Mouse (Mus musculus) heart, postnatal 4 days (tissue): ENCODE results near the gene Polr2l. TPM values are rescaled to one million over a fixed set of nuclear protein-coding genes. Genes with fewer than 3 reads are reported as not detected.

Experiments used
- DNase-seq: peaks from one replicate; pipeline ENCODE4 v3.0.0; 2021
- total RNA-seq, 2 experiments: library from RNA; stranded (reverse); gene quantifications; 2 replicates each; pipeline ENCODE4 v1.2.3; 2021

Polr2l gene
- 10 to 100 TPM; 49.6 to 52.4 TPM for total RNA-seq

DNA sequence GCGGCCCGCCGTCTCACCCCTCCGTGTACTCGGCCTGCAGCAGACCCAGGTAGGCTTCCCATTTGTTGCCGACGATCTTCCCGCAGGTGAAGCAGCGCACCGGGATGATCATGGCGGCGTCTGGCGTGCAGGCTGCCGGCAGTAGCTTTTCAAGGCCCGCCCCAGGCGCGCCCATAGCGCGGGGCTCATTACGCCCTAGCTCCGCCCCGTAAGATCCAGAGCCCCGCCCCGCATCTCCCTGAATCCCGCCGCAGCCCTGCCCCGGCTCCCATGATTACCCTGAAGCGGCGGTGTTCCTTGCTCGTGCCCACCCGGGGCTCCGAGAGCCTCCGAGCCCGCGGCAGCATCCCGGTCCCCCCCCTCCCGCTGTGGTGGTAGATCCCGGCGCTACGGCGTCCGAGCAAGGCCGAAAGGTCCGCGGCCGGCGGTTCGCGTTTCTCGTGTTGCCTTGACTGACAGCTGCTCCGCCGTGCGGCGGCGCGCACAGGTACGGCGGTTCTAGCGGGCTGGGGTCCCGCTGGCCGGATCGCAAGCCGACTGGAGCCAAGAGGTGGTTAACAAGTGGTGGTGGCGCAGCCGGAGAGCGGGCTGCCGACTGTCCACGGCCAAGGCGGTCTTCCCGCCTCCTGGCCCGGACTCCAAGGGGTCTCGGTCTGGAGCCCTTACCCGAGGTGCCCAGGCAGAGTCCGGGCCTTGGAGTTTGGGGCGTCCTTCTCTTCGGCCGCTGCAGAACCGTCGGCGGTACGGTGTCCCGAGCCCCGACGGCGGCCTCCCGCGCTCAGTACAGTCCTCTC, at the start of gene Polr2l, which contains the start of gene Tspan4:
Gene Polr2l (minus strand): TSS at position 122 of the 794 bp plus-strand sequence.
Gene Tspan4 (plus strand): TSS at position 230 of the 794 bp plus-strand sequence.
- peak; percentile 87 for DNase-seq

DNA sequence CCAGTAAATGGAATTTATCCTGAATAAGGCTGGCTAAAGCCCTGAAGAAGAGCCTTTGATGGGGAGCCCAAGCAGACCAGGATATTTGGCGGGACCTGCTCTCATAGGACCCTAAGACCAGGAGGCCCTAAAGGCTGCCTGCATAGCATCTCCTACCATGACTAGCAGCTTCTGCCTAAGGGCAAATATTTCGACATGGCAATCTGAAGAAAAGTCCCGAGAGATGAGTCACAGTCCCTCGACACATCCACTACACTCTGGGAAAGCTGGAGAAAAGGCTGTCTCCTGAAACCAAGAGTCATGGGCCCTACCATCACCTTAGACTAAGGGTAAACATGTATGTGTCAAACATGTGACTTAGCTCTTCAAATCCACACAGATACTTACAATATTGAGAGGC, 49.3 kb upstream of the Polr2l start:
- no peak for DNase-seq

DNA sequence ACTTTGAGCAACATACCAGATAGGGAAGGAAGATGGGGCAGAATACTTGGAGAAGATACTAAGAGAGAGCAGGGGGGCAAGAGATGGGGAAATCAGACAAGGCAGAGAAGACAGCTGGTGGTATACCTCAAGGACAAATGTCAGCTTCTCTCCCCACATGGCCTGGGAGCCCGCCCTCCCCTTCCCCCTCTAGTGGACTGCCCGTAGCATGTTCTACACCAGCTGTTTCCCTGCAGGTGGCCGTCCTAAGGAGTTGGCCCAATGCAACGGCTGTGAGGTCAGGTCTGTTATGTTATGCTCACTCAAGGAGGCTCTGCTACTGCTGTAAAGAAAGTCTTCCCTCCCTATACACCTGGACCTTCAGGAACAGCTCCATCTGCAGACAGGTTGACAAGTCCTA, 48.1 kb upstream of the Polr2l start:
- no peak for DNase-seq

DNA sequence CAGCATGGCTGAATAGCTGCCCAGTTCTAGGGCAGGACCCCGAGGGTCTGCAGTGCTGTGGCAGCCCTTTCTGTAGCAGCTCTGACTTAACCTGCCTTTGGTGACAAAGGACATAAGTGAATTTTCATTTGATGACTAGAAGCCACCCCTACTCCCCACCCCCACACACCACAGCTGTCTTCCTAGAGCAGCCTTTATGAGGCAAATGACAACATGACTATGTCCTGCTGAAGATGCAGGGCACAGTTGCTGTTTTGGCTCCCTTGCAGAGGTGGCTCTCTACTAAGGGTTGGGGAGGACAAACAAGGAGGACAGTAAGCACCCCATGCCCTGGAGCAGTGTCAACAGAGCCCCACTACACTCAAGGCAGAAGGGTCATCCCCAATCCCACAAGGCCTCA, 44.9 kb upstream of the Polr2l start:
- DNase-seq = no peak

DNA sequence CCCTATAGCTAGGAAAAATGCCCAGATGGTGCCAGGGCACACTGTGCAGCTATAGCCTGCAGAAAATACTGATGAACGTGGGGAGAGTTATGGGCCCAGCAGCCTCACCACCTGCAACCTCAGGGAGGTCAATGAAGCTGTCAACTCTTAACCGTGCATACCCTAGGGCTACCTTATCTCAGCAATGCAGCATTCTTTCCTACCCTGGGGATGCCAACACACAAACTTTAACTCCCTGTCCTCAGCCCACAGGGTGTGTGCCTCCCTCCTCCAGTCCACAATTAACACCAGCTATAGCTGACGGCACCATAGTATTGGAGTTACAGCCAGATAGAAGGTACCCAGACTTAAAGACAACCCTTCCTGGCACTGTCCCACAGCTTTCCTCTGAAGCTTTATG, 44.0 kb upstream of the Polr2l start:
- peak; percentile 45 for DNase-seq

DNA sequence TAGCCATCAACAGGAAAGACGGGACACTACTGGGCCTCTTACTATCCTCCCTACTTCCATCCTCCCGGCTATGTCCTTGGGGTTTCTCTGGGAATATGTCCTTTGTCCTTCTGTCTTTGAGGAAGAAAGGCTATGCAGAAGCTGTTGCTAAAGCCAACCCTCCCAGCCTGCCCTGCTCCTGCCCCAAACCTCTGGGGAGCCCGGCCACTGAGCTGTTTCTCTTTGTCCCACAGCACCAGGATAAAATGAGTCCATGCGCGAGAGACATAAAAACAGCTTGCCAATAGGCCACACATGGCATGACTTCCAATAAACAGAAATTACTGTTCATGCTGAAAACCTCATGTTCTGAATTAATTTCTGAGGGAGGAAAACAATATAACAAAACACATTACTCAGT, 43.4 kb upstream of the Polr2l start:
- no peak for DNase-seq

DNA sequence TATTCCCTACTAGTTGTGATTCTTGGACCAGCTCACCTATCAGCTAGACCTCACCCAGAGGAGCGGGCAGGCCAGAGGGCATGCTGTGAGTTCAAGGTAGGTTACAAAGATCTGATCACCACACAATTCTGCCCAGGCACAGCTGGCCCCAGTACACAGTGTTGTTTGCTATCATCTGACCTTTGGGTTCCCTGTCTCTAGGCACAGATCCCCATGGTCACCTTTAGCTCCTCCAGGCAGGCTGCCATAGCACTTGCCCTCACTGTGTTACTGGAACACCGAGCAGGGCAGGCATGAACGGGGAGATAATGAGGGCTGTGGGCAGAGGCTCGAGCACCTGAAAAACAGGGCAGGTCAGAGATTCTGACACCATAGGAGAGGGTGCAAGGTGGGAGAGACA, 42.7 kb upstream of the Polr2l start:
- no peak for DNase-seq

DNA sequence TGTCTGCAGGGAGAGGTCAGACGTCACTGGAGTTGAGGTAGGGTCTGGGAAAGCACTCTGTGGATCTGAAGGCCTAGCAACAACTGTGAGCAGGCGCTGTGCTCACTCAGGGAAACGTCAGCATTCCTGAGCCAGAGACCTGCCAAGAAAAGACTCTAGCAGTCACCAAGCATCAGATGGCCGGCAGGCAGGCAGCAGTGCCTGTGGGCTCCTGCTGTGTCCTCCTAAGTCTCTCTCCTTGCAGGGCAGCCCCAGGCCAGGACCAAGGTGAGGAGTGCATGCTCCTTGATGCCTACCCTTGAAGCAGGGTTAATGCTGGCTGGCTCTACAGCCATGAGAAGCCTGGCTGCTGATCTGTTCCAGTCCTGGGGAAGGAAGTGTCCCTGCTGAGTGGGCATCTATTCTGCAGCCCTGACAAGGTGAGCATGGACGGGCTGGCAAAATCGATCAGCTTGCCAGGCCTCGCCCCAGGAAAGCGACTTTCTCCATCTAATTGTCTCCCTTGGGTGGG, 35.8 kb upstream of the Polr2l start:
- DNase-seq = peak; percentile 52

DNA sequence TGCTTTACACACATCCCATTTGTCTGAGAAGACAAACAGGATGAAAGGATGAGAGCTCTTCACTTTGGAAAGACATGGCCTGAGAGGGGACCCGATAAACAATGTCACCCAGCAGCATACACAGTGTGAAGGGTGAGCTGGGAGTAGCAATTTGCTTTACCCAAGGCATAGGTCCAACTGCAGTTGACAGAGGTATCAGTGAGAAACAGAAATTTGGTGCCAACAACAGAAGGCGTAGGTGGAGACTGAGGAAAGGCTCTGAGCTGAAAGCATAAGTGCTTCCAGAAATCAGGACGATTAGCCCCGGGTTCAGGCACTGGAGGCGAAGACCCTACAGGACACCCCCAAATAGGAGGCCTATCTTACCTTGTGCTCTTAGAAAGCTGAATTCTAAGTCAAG, 35.3 kb upstream of the Polr2l start:
- no peak for DNase-seq

DNA sequence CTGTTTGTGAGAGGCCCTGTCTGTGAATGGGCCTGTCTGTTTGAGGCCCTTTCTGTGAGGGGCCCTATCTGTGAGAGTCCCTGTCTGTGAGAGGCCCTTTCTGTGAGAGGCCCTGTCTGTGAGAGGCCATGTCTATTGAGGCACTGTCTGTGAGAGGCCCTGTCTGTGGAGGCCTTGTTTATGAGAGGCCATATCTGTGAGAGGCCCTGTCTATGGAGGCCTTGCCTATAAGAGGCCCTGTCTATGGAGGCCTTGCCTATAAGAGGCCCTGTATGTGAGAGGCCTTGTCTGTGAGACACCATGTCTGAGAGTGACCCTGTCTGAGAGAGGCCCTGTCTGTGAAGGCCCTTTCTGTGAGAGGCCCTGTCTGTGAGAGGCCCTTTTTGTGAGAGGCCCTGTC, 33.2 kb upstream of the Polr2l start:
- DNase-seq = no peak

DNA sequence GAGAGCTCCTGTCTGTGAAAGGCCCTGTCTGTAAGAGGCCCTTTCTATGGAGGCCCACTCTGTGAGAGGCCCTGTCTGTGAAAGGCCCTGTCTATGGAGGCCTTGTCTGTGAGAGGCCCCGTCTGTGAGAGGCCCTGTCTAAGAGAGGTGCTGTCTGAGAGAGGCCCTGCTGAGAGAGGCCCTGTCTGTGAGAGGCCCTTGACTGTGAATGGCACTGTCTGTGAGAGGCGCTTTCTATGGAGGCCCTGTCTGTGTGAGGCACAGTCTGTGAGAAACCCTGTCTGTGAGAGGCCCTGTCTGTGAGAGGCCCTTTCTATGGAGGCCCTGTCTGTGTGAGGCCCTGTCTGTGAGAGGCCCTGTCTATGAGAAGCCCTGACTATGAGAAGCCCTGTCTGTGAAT, 31.3 kb upstream of the Polr2l start:
- no peak for DNase-seq

DNA sequence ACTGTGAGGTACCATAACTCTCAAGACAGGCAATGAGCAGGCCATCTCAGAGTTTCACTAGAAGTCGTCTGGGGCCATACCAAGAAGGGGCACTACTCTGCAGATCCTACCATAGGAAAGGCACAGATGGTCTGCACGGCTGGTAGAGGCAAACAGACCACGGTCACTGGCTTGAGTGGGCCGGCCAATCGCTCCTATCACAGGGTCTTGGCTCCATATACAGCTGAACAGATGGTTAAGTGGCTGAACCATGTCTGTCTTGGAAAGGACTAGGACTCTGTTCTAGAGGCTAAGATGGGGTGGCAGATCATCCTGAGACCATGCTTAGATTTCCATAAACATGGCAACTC, 27.6 kb upstream of the Polr2l start:
- DNase-seq = no peak

DNA sequence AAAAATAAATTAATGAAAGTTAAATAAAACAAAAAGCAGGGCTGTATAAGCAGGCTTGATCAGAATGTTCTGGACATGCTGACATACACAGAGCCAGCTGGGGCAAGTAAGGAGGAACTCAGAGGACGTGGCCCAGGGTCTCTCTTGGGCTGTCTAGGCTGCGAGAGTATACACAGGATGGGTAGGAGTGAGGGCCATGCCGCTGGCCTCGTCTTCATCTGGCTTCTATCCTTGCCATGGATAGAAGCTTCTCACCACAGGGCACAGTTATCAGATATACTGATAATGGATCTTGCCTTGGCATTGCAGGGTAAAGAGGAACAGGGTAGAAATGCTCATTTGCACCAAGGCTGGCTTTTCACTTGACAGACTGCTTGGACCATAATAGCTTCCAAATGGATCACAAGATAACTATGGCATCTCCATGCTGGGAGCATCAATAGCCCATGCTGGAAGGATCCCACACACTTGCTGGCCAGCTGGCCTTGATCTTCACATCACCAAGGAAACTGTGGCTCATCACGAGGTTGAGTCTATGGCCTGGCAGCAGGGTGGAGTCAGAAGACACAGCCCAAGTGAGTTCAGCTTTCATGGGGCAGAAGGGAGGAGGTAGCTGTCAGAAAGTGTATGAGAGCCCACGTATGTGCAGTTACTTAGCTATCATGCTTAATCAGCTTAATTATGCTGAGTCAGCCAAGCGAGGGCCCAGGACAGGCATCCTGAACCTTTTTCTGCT, 27.1 kb upstream of the Polr2l start:
- DNase-seq = no peak

DNA sequence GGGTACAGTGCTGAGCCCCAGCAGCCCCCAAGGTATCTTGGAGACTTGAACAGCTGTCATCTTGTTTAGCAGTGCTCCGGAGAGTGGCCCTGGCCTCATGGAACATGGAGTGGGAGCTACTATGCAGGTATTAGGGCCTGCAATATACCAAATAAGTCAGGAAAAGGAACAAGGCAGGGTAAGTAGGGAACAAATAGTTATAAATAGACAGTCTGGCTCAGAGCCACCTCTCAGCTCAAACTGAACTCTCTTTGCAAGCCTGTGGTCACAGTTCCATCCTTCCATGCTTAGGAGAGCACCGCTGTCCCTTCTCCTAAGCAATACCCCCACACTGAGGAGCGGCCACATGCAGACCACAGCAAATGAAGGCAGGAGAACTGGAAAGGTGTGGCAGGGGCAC, 22.7 kb upstream of the Polr2l start:
- DNase-seq = no peak

DNA sequence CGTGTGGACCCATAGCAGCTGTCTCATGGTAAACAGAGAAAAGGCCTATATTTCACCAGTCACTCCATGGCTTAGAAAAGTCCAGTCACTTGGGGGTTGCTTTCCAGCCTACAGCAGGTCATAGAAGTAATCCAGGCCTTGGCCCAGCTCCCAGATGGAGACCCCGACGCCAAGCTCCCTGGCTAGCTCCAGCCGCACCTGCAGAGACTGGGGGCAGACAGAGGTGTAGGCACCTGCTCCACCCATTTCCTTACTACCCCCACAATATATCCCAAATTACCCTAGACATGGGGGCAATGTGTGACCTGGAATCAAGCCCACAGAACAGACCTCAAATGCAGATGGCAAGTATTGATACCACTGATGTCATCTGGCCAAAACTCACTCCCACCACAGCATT, 21.0 kb upstream of the Polr2l start:
- DNase-seq = no peak

DNA sequence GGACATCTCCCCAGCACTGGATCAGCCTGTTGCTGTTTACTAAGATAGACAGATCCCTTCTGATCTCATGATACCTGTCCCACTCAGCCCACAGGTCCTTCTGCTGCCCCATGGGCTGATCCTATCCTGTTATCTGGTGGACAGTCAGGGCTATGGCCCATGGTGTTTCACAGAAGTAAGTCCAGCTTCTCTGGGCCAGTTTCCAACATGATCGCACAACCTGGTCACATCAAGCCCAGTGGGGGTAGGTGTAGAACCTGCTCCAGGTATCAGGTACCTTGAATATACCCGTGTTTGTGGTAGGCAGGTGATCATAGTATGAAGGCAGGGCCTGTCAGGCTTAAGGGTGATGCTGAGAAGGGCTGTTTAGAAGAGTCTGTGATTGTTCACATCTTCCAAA, 20.4 kb upstream of the Polr2l start:
- no peak for DNase-seq

DNA sequence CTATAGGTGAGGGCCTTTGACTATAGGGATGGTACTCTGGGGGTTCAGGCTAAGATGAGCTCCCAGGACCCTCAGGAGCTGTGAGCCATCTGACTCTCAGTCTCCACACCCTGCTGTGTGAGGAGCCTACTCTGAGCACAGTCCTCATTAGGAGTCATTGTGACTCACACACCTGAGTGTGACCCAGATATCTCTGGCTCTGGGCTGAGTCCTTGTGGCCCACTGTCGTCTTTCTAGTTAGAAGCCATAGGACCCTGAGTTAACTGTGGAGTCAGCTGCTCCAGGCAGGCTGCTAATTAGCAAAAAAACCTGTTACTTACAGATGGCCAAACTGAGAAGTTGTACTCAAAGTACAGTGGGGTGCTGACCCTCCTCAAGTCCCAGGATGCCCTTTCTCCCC, 18.8 kb upstream of the Polr2l start:
- DNase-seq = no peak

DNA sequence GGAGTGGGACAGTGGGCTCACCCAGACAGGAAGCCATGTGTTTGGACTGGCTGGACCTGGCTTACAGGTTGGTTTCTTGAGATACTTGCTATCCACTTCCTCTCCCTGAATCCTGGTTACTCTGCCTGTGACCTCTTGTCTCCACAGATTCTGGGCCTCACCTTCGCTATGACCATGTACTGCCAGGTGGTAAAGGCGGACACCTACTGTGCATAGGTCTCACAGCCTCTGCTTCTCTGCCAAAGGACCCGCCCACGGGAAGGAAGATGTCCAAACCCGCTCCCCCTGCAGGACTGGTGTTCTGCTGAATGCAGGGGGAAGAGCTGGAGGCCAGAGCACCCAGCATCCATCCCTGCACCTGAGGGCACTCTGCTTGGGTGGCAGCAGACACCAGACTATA, 17.8 kb upstream of the Polr2l start:
- DNase-seq = no peak

DNA sequence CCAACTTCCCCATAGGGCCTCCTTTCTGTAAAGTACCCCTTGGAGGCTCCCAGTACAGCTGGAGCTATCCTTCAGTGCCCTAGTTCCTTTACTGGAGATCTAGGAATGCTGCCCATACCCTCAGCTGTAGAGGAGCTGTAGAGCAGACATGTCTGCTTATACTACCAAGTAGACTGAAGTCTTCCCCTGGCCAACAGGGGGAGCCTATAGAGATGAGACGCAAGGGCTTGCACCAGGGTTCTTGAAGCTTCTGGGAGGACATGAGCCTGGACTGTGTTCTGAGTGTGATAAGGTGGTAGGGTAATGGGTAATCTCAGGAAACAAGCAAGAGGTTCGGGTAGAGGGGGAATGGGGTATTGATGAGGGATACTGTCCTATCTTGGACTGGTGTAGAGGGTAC, 16.2 kb upstream of the Polr2l start:
- DNase-seq = no peak

DNA sequence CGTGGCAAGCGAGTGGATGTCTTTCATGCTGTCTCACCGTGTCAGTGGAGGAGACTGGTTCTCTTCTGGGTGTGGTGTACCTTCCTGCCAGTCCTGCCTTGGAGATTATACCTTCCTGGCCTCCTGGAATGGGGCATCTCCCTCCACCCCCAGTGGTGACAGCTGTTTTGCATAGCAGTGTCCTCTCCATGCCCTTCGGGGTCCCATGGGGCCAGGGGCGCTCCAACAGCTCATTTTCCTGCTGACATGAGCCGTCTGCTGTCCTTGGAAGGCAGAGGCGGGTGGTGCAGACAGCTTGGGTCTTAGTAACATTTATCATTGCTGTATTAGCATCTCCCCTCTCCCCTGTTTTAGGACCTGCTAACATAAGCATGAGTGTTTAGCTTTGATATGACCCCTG, 12.2 kb upstream of the Polr2l start:
- DNase-seq = no peak

DNA sequence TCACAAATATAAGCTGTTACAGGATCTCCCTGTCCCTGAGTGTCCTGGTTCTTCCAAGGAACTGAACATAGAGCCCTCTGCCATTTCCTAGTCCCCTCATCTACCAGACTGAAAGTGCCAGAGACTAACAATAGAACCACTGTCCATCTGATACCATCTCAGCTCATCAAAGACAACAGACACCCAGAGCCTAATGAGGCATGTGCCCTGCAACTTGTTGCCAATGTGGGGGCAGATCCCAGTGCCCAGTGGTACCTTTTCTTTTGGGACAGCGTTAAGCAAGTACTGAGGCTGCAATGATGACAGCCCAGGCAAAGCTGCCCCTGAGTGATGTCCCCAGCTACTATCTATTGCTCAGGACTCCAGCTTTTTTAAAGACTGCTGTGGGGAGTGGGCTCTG, 11.3 kb upstream of the Polr2l start:
- no peak for DNase-seq

DNA sequence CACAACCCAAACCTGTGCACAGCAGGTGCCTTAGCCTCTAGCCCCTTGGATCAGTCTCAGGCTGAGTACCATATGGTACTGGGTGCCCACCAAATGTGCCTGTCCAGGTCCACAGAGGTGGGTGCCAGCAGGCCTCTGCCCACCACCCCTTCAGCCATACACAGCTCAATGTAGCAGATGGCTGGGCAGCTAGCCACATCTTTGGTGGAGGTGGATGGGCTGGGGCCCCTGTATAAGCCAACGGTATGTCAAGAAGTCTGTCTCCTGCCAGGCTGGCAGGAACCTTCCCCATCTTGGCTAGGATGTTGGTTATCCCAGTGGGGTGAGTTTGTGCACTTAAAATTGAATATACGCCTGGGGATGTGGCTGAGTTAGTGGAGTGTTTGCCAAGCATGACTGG, 10.7 kb upstream of the Polr2l start:
- no peak for DNase-seq

DNA sequence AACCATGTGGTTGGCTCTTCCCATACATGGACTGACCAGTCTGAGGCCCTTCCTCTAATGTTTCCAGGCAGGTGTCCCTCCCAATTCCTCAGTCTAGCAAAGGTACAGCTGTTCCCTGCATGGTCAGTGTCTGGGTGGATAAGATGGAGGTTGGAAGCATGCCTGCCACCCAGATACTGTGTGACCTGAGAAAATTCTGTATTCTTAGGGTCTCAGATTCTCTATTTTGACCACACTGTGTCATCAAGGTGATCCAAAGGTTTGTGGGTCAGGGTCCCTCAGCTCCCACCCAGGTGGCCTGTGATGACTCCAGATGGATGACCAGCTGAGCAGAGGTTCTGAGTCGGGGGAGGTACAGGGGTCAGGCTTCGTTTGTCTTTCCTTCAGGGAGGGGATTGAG, 10.3 kb upstream of the Polr2l start:
- DNase-seq = no peak
